Mouse (Mus musculus) olfactory bulb, adult 2 months (tissue): ENCODE measurements around the gene Fam227b. TPM values are rescaled to one million over a fixed set of nuclear protein-coding genes. Genes with fewer than 3 reads are reported as not detected.

Experiments used
- H3K27ac ChIP-seq: fragments of 200-500 bp; 2 replicates; pipeline ENCODE4 v1.5.1; 2012; ENCODE audit warnings: low read depth, low read length; ENCODE audit not compliant: insufficient read depth
- H3K4me1 ChIP-seq: fragments of 200-500 bp; 2 replicates; pipeline ENCODE4 v1.6.1; 2012; ENCODE audit warnings: low read length; ENCODE audit not compliant: control insufficient read depth, insufficient read depth
- H3K4me3 ChIP-seq: fragments of 200-500 bp; 2 replicates; pipeline ENCODE4 v1.5.1; 2012; ENCODE audit warnings: mild to moderate bottlenecking, low read depth, low read length, moderate library complexity; ENCODE audit not compliant: insufficient read depth
- CTCF ChIP-seq: fragments of 200-500 bp; IDR thresholded peaks from 2 replicates; pipeline ENCODE4 v1.5.1; 2012; ENCODE audit warnings: low read depth, mild to moderate bottlenecking, low read length, moderate library complexity; ENCODE audit not compliant: insufficient read depth
- POLR2A ChIP-seq: fragments of 200-500 bp; IDR thresholded peaks from 2 replicates; pipeline ENCODE4 v1.6.1; 2012; ENCODE audit warnings: mild to moderate bottlenecking, low read depth, low read length, moderate library complexity; ENCODE audit not compliant: insufficient read depth
- WGBS: fragments of 180-500 bp; shearing (Covaris S2); methylation state at CpG from one replicate; pipeline ENCODE4 v1.1.7; 2018; 5-methylcytosine and 5-hydroxymethylcytosine counted together
- polyA plus RNA-seq: library from polyadenylated mRNA; stranded (reverse); fragments of >200 nt; gene quantifications from 2 replicates; pipeline ENCODE4 v1.2.4, GENCODE M21; 2012; ENCODE audit warnings: low replicate concordance; ENCODE audit not compliant: missing spikeins, insufficient read depth, insufficient read length

Fam227b gene
- polyA plus RNA-seq, 1 experiment = not detected

DNA sequence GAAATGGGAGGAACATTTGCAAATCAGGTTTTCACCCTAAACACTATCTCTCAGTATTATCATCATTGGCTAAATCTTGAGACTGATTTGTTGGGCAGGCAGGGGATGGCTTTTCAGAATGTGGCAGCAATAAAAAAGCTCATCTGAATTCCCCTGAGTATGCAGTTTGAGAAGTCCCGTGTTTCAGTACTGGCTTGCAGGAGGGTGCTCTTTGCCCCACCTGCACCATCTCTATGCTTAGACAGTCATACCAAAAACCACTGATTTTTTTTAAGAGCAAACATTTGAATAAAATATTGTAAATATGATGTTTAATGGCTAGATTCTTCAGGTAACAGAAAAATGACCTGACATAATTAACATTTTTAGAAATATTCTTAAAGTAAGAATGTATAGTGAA, 82.1 kb downstream of the Fam227b start:
- Histone ChIP-seq H3K4me1 (no peaks in the 10 kb centered on the region), H3K27ac (no peak overlapping the region), H3K4me3 (no peak overlapping the region)
- TF ChIP-seq POLR2A (no peak), CTCF (no peak)
- WGBS = 76% methylated on average over 1 of the region's 1 CpGs

DNA sequence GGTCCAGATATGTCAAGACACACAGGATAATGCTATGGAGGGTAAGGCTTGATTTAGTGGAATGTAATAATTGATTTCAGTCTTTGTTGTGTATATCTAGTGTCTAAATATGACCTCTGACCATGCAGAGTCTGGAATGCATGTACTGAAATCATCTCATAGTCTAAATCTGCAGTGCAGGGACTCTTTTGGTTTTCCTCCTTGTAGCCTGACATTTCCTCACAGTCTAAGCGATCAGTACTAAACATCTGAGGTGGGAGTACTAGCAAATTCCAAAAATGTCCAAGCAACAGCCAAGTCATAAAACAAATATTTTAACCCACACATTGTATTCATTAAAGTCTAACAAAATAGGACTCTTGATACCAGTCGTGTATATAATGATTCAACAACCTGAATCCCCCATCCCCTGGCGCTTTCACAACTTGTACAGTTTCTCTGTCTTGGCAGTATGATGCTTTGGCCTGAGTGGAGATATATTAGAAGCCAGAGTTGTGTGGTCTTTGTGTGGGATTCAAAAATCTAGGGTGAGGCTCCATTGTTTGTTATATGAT, 86.4 kb downstream of the Fam227b start:
- no peak overlapping the region for H3K4me3 ChIP-seq
- 94% methylated on average over 3 of the region's 3 CpGs for WGBS
- no peak for TF ChIP-seq POLR2A
- no peak for TF ChIP-seq CTCF
- H3K27ac ChIP-seq = no peak overlapping the region
- H3K4me1 ChIP-seq = 0 out of 2 replicates have a peak, but pooled peaks cover 2% of the 10 kb centered on the region

DNA sequence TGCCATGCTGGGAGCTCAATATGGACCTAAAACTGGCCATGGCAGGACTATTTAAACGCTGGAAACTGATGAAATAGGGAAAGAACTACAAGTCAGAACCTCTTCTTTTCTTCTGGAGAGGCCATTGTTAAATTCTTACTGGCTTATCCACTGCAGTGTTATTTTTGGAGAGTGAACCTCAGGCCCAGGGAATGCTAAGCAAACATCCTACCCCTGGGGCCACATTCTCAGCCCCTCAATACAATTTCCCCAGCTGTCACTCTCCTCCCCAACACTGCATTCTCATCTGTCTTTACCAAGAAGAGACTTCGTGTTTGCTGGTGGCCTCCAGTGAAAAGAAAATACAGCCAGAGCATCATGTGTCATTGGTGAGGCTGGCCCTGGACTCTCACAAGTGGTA, 87.0 kb downstream of the Fam227b start:
- Histone ChIP-seq H3K4me3 (no peak overlapping the region), H3K27ac (no peak overlapping the region), H3K4me1 (0 out of 2 replicates have a peak, but pooled peaks cover 2% of the 10 kb centered on the region)
- no peak for TF ChIP-seq CTCF
- 64% methylated on average over 2 of the region's 2 CpGs for WGBS

DNA sequence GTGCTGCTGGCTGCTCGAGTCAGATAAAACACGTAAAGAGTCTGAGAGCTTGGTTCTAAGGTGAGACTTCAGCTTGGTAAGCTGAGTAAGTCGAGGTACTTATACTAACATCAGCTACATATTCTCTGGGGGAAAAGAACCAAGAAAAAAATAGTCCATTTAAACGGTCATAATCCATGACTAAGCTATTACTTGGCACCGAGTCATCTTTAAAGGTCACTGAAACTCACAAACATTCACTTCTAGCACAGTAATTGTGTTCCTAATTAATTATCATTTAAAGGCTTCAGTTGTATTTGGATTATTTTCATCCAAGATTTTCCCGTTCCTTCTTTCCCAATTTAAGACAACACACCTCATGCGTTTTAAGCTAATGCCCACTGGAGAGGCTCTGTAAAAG, 88.9 kb downstream of the Fam227b start:
- H3K4me1 ChIP-seq = 0 out of 2 replicates have a peak, but pooled peaks cover 2% of the 10 kb centered on the region
- no peak overlapping the region for H3K27ac ChIP-seq
- TF ChIP-seq POLR2A (no peak), CTCF (no peak)
- no peak overlapping the region for H3K4me3 ChIP-seq
- 68% methylated on average over 7 of the region's 7 CpGs for WGBS

DNA sequence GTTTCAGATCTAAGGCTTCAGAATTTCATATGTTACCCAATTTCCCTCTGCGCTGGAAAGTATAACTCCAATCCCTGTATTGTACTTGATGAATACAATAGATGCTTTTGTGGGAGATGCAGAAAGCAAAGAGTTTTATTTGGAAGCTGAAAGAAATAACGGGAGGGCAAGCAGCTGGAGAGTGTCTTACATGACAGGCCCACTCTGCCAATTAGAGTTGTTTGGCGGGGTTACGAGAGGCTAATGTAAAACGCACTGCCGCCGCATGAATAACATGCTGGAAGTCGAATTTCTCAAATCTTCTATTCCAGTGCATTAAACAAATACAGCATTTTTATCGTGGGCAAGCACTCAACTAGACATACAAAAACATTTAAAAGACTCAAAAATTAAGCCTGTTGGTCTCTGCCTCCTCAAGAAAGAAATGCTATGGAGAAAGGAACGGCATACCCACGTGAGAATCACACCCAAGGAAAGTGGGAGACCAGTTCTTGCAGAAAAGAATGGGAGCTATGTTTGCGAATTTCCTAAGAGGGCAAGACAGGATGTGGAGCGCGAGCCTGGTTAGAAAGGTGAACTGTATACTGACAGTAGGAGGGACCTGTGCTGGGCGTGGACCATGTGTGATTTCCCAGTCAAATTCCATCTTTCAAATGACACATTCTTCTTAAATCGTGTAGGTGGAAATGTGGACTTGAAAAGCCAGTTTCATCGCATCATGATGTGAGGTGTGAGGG, 90.6 kb downstream of the Fam227b start:
- 34% methylated on average over 17 of the region's 17 CpGs for WGBS
- Histone ChIP-seq H3K27ac (no peak overlapping the region), H3K4me3 (no peak overlapping the region), H3K4me1 (0 out of 2 replicates have a peak, but pooled peaks cover 2% of the 10 kb centered on the region)
- TF ChIP-seq CTCF (no peak), POLR2A (no peak)

DNA sequence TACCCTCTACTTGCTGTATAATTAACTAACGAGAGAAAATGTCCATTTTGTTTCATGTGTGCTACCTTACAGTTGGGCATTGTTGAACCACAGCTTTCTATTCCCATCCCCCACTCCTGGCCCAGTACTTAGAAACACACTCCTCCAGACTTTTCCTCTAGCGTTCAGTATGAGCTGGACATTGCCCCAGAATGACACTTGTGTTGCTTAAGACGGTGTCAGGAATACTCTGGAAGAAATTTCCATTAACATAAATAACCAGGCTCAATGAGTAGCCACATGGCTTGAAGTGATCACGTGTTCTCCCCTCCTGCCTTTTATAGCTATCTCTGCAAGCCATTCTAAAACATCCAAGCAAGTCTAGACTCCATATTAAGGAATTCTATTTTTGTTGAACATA, 91.2 kb downstream of the Fam227b start:
- H3K27ac ChIP-seq = no peak overlapping the region
- 0 out of 2 replicates have a peak, but pooled peaks cover 2% of the 10 kb centered on the region for H3K4me1 ChIP-seq
- no peak for TF ChIP-seq POLR2A
- no peak for TF ChIP-seq CTCF
- no peak overlapping the region for H3K4me3 ChIP-seq
- 30% methylated on average over 4 of the region's 4 CpGs for WGBS

DNA sequence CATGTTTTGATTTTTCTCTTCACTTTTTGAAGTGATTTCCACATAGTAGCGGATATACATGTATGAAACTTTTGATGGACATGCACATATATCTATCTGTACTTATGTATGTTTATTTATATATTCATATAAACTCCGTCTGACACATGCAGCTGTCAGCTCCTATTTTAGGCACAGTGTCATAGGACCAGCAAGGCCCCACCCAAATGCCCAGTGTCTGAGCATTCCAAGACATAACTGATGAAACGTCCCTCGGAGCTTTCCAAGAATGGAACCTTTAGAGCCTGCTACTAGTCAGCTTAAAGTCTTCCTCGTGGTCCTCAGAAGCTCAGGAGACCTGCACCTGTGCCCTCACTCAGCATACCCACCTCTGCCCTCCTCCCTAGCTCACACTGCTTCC, 98.1 kb downstream of the Fam227b start:
- 79% methylated on average over 5 of the region's 5 CpGs for WGBS
- Histone ChIP-seq H3K27ac (no peak overlapping the region), H3K4me3 (no peak overlapping the region), H3K4me1 (no peaks in the 10 kb centered on the region)
- TF ChIP-seq CTCF (no peak), POLR2A (no peak)

DNA sequence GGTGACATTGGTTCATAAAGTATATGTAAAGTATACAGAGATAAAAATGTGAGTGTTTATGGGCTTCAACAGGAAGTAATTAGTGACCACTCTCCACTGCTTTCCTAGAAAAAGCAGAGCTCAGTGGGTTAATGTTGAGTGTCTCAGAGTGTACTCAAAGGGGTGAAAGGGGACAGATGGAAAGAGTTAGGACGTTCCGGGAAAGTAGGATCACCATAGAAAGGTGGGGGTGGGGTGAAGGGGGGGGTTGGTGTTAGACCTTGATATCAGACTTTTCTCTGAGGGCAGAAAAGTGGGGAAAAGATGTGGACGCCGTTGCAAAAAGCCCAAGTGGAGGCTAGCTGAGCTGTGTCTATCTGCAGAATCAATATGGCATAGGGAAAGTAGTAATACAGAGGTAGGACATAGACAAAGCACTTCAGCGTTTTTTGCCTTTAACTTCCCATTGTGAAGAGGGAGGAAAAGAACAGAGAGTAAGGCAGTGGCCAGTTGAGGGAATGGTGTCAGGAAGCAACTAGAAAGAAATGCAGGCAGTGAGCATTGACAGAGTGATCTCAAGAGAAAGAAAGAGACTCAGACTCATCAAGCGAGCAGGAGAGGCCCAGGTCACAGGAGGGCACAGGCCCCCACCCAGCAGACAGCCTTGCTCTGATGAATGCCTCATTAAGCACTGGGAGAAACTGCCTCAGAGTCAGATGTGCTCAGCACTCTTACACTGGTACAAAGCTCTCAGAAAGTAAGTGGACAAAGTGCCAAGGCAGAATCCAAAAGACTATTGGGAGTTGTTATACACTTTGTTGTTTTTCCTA, 98.9 kb downstream of the Fam227b start:
- no peaks in the 10 kb centered on the region for H3K4me1 ChIP-seq
- H3K4me3 ChIP-seq = no peak overlapping the region
- TF ChIP-seq CTCF (no peak), POLR2A (no peak)
- no peak overlapping the region for H3K27ac ChIP-seq
- 56% methylated on average over 6 of the region's 6 CpGs for WGBS

DNA sequence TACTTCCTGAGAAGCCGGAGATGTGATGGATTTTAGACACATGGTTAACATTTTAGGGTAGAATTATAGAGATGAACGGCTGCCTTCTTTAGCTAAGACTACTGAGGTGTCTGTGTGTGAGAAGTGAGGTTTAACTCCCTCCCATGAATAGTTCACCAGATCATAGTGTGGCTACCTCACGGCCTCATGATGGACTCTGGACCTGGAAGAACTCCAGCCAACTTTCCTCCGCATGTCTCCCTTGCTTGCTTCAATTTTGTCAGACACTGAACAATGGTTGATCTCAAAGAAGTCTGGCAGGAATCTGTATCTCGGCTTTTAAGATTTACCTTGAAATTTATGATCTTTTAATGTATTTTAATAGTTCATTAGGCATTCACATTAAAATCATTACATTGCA, 106.2 kb downstream of the Fam227b start:
- no peak for TF ChIP-seq CTCF
- TF ChIP-seq POLR2A = no peak
- WGBS = 91% methylated on average over 5 of the region's 5 CpGs

More for the DNA sequence above, 106.2 kb downstream of the Fam227b start:
- no peaks in the 10 kb centered on the region for H3K4me1 ChIP-seq
- H3K4me3 ChIP-seq = no peak overlapping the region
- H3K27ac ChIP-seq = no peak overlapping the region
